Mouse (Mus musculus) ovary, adult 2 months (tissue): ENCODE measurements around the gene Acvr2a. TPM values are rescaled to one million over a fixed set of nuclear protein-coding genes. Genes with fewer than 3 reads are reported as not detected.

Experiments
- polyA plus RNA-seq: library from polyadenylated mRNA; depleted of rRNA; stranded (reverse); fragments of >200 nt; gene quantifications from 2 replicates; pipeline ENCODE4 v1.2.3, GENCODE M21; 2012; rRNA removed

The Acvr2a gene
- polyA plus RNA-seq, result 3.5 and 4.5 TPM in 2 replicates

GRCm38 (mm10) chr2:48813371-48814222 is at the start of gene Acvr2a:
Acvr2a (plus strand) TSS chr2:48814109.

GRCm38 (mm10) chr2:48948841-48949584 is 135.1 kb downstream of the Acvr2a start, which contains the start of gene Mbd5:
Mbd5 (plus strand) TSS chr2:48949508.

GRCm38 (mm10) chr2:48950252-48950315 is 136.2 kb downstream of the Acvr2a start, which contains the start of gene Orc4:
Orc4 (minus strand) TSS chr2:48950277.

Other genes starting within 250 kb of the Acvr2a start
- 6.1 and 8.0 TPM in 2 replicates for gene Mbd5, start 135.4 kb downstream of the Acvr2a start, polyA plus RNA-seq
- 5.8 and 7.4 TPM in 2 replicates for gene Orc4, start 136.2 kb downstream of the Acvr2a start, polyA plus RNA-seq